In genomic region chr11:96760042-96760441, GRCm38 (mm10) we compare ENCODE assay signal across 8 mouse cellular contexts. TPM values are rescaled to one million over a fixed set of nuclear protein-coding genes. Genes with fewer than 3 reads are reported as not detected.
A peak's percentile ranks its signal among the peaks of the same experiment; 100 is the strongest.
DNase-seq lines count a peak whose midpoint lies in the region; ATAC-seq lines count a peak whose summit lies in the region.

No protein-coding gene starts in this region.

- no peak overlapping the region for H3K4me3 ChIP-seq in forebrain, embryonic 12.5 days (replicated peaks)
- no peak overlapping the region for H3K4me3 ChIP-seq in forebrain, embryonic 10.5 days

- DNase-seq in forebrain, embryonic 10.5 days (ENCODE audit: extremely low spot score, low spot score): no peak
- DNase-seq in right cerebral cortex, adult 18-20 months: peak; percentile 45
- no peak for DNase-seq in right cerebral cortex, postnatal 10 days (ENCODE audit: low spot score in 2 of 2)
- DNase-seq in cerebellum, adult 8-10 months: peak; percentile 63
- no peak for DNase-seq in frontal cortex, postnatal 14 days (ENCODE audit: low spot score in 2 of 2)

- no peak overlapping the region for H3K4me2 ChIP-seq in forebrain, embryonic 12.5 days

- no peaks in the 10 kb centered on the region for H3K27me3 ChIP-seq in forebrain, embryonic 12.5 days
- no peaks in the 10 kb centered on the region for H3K27me3 ChIP-seq in forebrain, embryonic 10.5 days (ENCODE audit: poor library complexity, severe bottlenecking)

- H3K9ac ChIP-seq in forebrain, embryonic 12.5 days: no peak overlapping the region

- ATAC-seq in forebrain, embryonic 12.5 days (ENCODE audit: low FRiP score): 0 out of 2 replicates have a peak, but pooled peaks have one; percentile 11
- peak; percentile 73 for ATAC-seq in inflammation-experienced regulatory T-cells, adult 6 months
- peak; percentile 94 for ATAC-seq in megakaryocyte, adult 5-6 weeks (ENCODE audit: poor library complexity, severe bottlenecking)

- no peaks in the 10 kb centered on the region for H3K9me3 ChIP-seq in forebrain, embryonic 12.5 days
- no peaks in the 10 kb centered on the region for H3K9me3 ChIP-seq in forebrain, embryonic 10.5 days

- WGBS in forebrain, embryonic 12.5 days: 42% methylated on average over 3 of the region's 3 CpGs
- 53% methylated on average over 3 of the region's 3 CpGs for WGBS in forebrain, embryonic 10.5 days

- H3K4me1 ChIP-seq in forebrain, embryonic 12.5 days: peaks cover 18% of the 10 kb centered on the region
- H3K4me1 ChIP-seq in forebrain, embryonic 10.5 days: peaks cover 24% of the 10 kb centered on the region

- H3K27ac ChIP-seq in forebrain, embryonic 12.5 days: no peak overlapping the region
- no peak overlapping the region for H3K27ac ChIP-seq in forebrain, embryonic 10.5 days

- H3K36me3 ChIP-seq in forebrain, embryonic 12.5 days (replicated peaks): no peaks in the 10 kb centered on the region
- no peaks in the 10 kb centered on the region for H3K36me3 ChIP-seq in forebrain, embryonic 10.5 days (replicated peaks)

RNA-seq across cellular contexts. Expression of gene Snx11, which starts 17.3 kb away (rescaled TPM):
- 31.0 and 40.3 TPM in 2 replicates for polyA plus RNA-seq in forebrain, embryonic 12.5 days (2016; fragmentation: Nextera tagmentation; extraction: Ambion mirVana)
- 25.7 and 27.5 TPM in 2 replicates for polyA plus RNA-seq in forebrain, embryonic 10.5 days (2016; fragmentation: Nextera tagmentation; extraction: Ambion mirVana)
- 10 to 100 TPM; 21.7 to 24.6 (median 23.0) TPM for polyA plus RNA-seq in inflammation-experienced regulatory T-cells, adult 6 months (2017; shearing (Covaris generic))
- total RNA-seq in megakaryocyte, adult 5-6 weeks (2015): 8.3 and 10.3 TPM in 2 replicates
- 25.5 and 27.4 TPM in 2 replicates for total RNA-seq in megakaryocyte, adult 5-6 weeks (2017)

RNA-seq across cellular contexts. Expression of gene Cbx1, which starts 28.9 kb away (rescaled TPM):
- polyA plus RNA-seq in forebrain, embryonic 12.5 days (2016; fragmentation: Nextera tagmentation; extraction: Ambion mirVana): 168 and 172 TPM in 2 replicates
- polyA plus RNA-seq in forebrain, embryonic 10.5 days (2016; fragmentation: Nextera tagmentation; extraction: Ambion mirVana): 188 and 202 TPM in 2 replicates
- 10 to 100 TPM; 52.0 to 73.0 (median 54.7) TPM for polyA plus RNA-seq in inflammation-experienced regulatory T-cells, adult 6 months (2017; shearing (Covaris generic))
- 37.7 and 39.2 TPM in 2 replicates for total RNA-seq in megakaryocyte, adult 5-6 weeks (2015)
- 60.2 and 60.5 TPM in 2 replicates for total RNA-seq in megakaryocyte, adult 5-6 weeks (2017)

Comparison
In these comparisons a context has a peak if more than half of its experiments do, and no peak if none do; other contexts are left out.
1. DNase-seq: peak in right cerebral cortex, adult 18-20 months (single experiment) and cerebellum, adult 8-10 months (single experiment); none in forebrain, embryonic 10.5 days (single experiment), right cerebral cortex, postnatal 10 days (0 of 2) and frontal cortex, postnatal 14 days (0 of 2).
2. ATAC-seq: peak in every context shown above with its lines; median percentile 94 in megakaryocyte, adult 5-6 weeks; 73 in inflammation-experienced regulatory T-cells, adult 6 months; 11 in forebrain, embryonic 12.5 days.